Comparison of ENCODE assay signal across 10 mouse cellular contexts in the genomic region with DNA sequence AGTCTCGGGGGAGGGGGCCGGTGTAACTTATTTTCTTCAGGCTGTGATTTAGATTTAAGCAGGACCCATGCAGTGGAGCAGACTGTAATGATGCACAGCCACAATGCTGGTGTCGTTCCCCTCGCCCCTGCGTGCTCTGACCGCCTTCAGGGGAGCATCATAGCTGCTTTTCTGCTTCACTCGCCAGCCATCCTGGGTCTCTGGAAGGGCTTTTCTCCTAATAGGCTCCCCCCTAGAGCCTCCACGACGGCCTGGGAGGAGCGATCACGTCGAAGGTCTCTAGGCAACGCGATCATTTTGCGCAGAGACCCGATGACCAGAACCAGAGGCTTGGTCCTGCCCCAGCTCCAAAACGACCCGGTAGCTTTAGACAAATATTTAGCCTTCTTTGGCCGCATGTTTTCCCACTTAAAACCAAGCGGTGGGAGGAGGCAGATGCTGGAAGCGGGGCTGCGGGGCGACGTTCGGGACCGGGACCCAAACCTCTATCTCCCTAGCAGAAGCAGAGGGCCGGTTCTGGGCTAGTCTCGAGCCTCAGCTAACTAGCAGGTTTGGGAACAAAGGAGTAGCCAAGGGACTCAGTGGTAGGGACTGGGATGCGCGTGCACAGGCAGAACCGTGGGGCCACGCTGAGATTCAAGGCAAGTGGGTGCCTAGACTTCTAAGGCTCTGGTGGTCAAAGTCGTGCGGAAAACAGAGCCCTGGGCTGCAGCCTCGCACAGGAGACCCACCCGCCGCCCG. TPM values are rescaled to one million over a fixed set of nuclear protein-coding genes. Genes with fewer than 3 reads are reported as not detected.
DNase-seq lines count a peak whose midpoint lies in the region; ATAC-seq and TF ChIP-seq lines count a peak whose summit lies in the region.
"Had no signal": no experiment of that assay in that cellular context is flagged by ENCODE, and none has a peak within 500 bp of the region (broad histone marks: within the 10 kb centered on the region; RNA-seq: fewer than 3 reads in every experiment).

No protein-coding gene starts in this region.

- 11% methylated on average over 38 of the region's 38 CpGs for WGBS in kidney, embryonic 15.5 days
- 8% methylated on average over 38 of the region's 38 CpGs for WGBS in embryonic facial prominence, embryonic 11.5 days
- 6% methylated on average over 38 of the region's 38 CpGs for WGBS in hindbrain, embryonic 16.5 days
- 7% methylated on average over 38 of the region's 38 CpGs for WGBS in neural tube, embryonic 11.5 days
- 15% methylated on average over 38 of the region's 38 CpGs for WGBS in kidney, adult 2 months

- H3K36me3 ChIP-seq in kidney, embryonic 15.5 days: no peaks in the 10 kb centered on the region
- no peaks in the 10 kb centered on the region for H3K36me3 ChIP-seq in embryonic facial prominence, embryonic 11.5 days (replicated peaks; ENCODE audit: control insufficient read depth, insufficient read depth, low read depth, low read length)
- H3K36me3 ChIP-seq in hindbrain, embryonic 16.5 days (ENCODE audit: control insufficient read depth, insufficient read depth, low read length): no peaks in the 10 kb centered on the region
- H3K36me3 ChIP-seq in neural tube, embryonic 11.5 days (ENCODE audit: control insufficient read depth, insufficient read depth, low read length): no peaks in the 10 kb centered on the region
- H3K36me3 ChIP-seq in kidney, adult 2 months (ENCODE audit: control insufficient read depth, insufficient read depth, low read length): no peaks in the 10 kb centered on the region
- H3K36me3 ChIP-seq: G1E had no signal

- H3K9me3 ChIP-seq in kidney, embryonic 15.5 days (replicated peaks): no peaks in the 10 kb centered on the region
- no peaks in the 10 kb centered on the region for H3K9me3 ChIP-seq in embryonic facial prominence, embryonic 11.5 days (replicated peaks; ENCODE audit: control insufficient read depth, low read length)
- H3K9me3 ChIP-seq in hindbrain, embryonic 16.5 days (ENCODE audit: control insufficient read depth, low read length): no peaks in the 10 kb centered on the region
- H3K9me3 ChIP-seq in neural tube, embryonic 11.5 days (ENCODE audit: control insufficient read depth, low read length): no peaks in the 10 kb centered on the region
- H3K9me3 ChIP-seq: G1E; megakaryocyte, embryonic 14.5 days had no signal

- no peak overlapping the region for H3K27ac ChIP-seq in kidney, embryonic 15.5 days
- no peak overlapping the region for H3K27ac ChIP-seq in embryonic facial prominence, embryonic 11.5 days (replicated peaks; ENCODE audit: low read depth, low read length)
- H3K27ac ChIP-seq in hindbrain, embryonic 16.5 days (ENCODE audit: low read depth, low read length): peak overlapping the region; percentile 65
- peak overlapping the region; percentile 34 for H3K27ac ChIP-seq in neural tube, embryonic 11.5 days (ENCODE audit: low read depth, low read length)
- H3K27ac ChIP-seq in kidney, adult 2 months (ENCODE audit: insufficient read depth, low read depth, low read length): no peak overlapping the region

- peak overlapping the region; percentile 32 for H3K4me3 ChIP-seq in kidney, embryonic 15.5 days (replicated peaks)
- H3K4me3 ChIP-seq in embryonic facial prominence, embryonic 11.5 days (ENCODE audit: low read depth, low read length): peak overlapping the region; percentile 31
- H3K4me3 ChIP-seq in hindbrain, embryonic 16.5 days (ENCODE audit: low read length): peak overlapping the region; percentile 58
- peak overlapping the region; percentile 51 for H3K4me3 ChIP-seq in neural tube, embryonic 11.5 days (ENCODE audit: low read depth, low read length)
- no peak overlapping the region for H3K4me3 ChIP-seq in kidney, adult 2 months (ENCODE audit: insufficient read depth, low read depth, low read length)

- DNase-seq in kidney, postnatal 10 days: no peak
- DNase-seq in embryonic facial prominence, embryonic 11.5 days (ENCODE audit: low spot score): no peak
- peak; percentile 44 for DNase-seq in neural tube, embryonic 11.5 days (ENCODE audit: low spot score)
- DNase-seq in layer of hippocampus, postnatal 10 days (ENCODE audit: low spot score in 2 of 2): no peak
- no peak for DNase-seq in kidney, adult 2 months

- TF ChIP-seq POLR2A in kidney, adult 2 months (IDR thresholded peaks at IDR 0.05; ENCODE audit: low read depth, low read length): no peak

- no peak; the same call in 1 of the 2 replicates for ATAC-seq in kidney, embryonic 15.5 days (replicated peaks; ENCODE audit: low FRiP score)
- 0 out of 2 replicates have a peak, but pooled peaks have one; percentile 11 for ATAC-seq in embryonic facial prominence, embryonic 11.5 days (replicated peaks; ENCODE audit: insufficient number of reproducible peaks, low FRiP score, low TSS enrichment, low read depth)
- ATAC-seq in hindbrain, embryonic 16.5 days: peak; percentile 55
- ATAC-seq in neural tube, embryonic 11.5 days (ENCODE audit: insufficient read depth, low FRiP score, low TSS enrichment): peak; percentile 70
- ATAC-seq in frontal cortex, adult (ENCODE audit: low TSS enrichment): no peak

- no peak for TF ChIP-seq CTCF in kidney, adult 2 months (conservative IDR thresholded peaks at IDR 0.05; ENCODE audit: insufficient read depth, insufficient read length, low read depth, low read length)

- H3K4me2 ChIP-seq in kidney, embryonic 15.5 days: peak overlapping the region; percentile 61
- peak overlapping the region; percentile 70 for H3K4me2 ChIP-seq in embryonic facial prominence, embryonic 11.5 days (ENCODE audit: low read depth, low read length)
- H3K4me2 ChIP-seq in hindbrain, embryonic 16.5 days (ENCODE audit: low read length): peak overlapping the region; percentile 76
- peak overlapping the region; percentile 68 for H3K4me2 ChIP-seq in neural tube, embryonic 11.5 days (ENCODE audit: low read depth)

- H3K4me1 ChIP-seq in kidney, embryonic 15.5 days: peaks cover 12% of the 10 kb centered on the region
- H3K4me1 ChIP-seq in embryonic facial prominence, embryonic 11.5 days (ENCODE audit: control insufficient read depth, insufficient read depth, low read length): no peaks in the 10 kb centered on the region; the same call in 1 of the 2 replicates
- H3K4me1 ChIP-seq in hindbrain, embryonic 16.5 days (ENCODE audit: control insufficient read depth, insufficient read depth, low read depth, low read length): peaks cover 6% of the 10 kb centered on the region; the same call in 1 of the 2 replicates
- H3K4me1 ChIP-seq in neural tube, embryonic 11.5 days (ENCODE audit: control insufficient read depth, insufficient read depth, low read length): 0 out of 2 replicates have a peak, but pooled peaks cover 3% of the 10 kb centered on the region
- H3K4me1 ChIP-seq in kidney, adult 2 months (ENCODE audit: control insufficient read depth, insufficient read depth, low read length): no peaks in the 10 kb centered on the region

- peaks cover 52% of the 10 kb centered on the region for H3K27me3 ChIP-seq in kidney, embryonic 15.5 days
- peaks cover 25% of the 10 kb centered on the region for H3K27me3 ChIP-seq in embryonic facial prominence, embryonic 11.5 days (ENCODE audit: control insufficient read depth, insufficient read depth, low read length)
- peaks cover 4% of the 10 kb centered on the region; the same call in 1 of the 2 replicates for H3K27me3 ChIP-seq in hindbrain, embryonic 16.5 days (replicated peaks; ENCODE audit: control insufficient read depth, insufficient read depth, low read length)
- peaks cover 25% of the 10 kb centered on the region for H3K27me3 ChIP-seq in neural tube, embryonic 11.5 days (ENCODE audit: control insufficient read depth, insufficient read depth, low read length)
- H3K27me3 ChIP-seq in kidney, adult 2 months (replicated peaks; ENCODE audit: control insufficient read depth, insufficient read depth, low read length): no peaks in the 10 kb centered on the region

- no peak overlapping the region for H3K9ac ChIP-seq in kidney, embryonic 15.5 days
- H3K9ac ChIP-seq in embryonic facial prominence, embryonic 11.5 days (replicated peaks; ENCODE audit: low read length): peak overlapping the region; percentile 15
- H3K9ac ChIP-seq in hindbrain, embryonic 16.5 days (ENCODE audit: low read depth, low read length): peak overlapping the region; percentile 74
- H3K9ac ChIP-seq in neural tube, embryonic 11.5 days (ENCODE audit: low read length): peak overlapping the region; percentile 78

RNA-seq across cellular contexts. Expression of a gene that starts 0.7 kb away (rescaled TPM):
- 1.0 and 1.6 TPM in 2 replicates for polyA plus RNA-seq in kidney, embryonic 15.5 days (2015; fragmentation: Nextera tagmentation; extraction: Ambion mirVana)
- polyA plus RNA-seq in embryonic facial prominence, embryonic 11.5 days (2014; fragmentation: Nextera tagmentation; extraction: Ambion mirVana): 4.4 and 6.5 TPM in 2 replicates
- 18.8 and 20.2 TPM in 2 replicates for polyA plus RNA-seq in hindbrain, embryonic 16.5 days (2015; fragmentation: Nextera tagmentation; extraction: Ambion mirVana)
- 35.0 and 37.5 TPM in 2 replicates for polyA plus RNA-seq in neural tube, embryonic 11.5 days (2014; fragmentation: Nextera tagmentation; extraction: Ambion mirVana)
- 1 to 10 TPM; 1.2 to 1.7 TPM for total RNA-seq in layer of hippocampus, postnatal 10 days (2021)
- 0.42 and 2.1 TPM in 2 replicates for polyA plus RNA-seq in kidney, adult 2 months (2012; rRNA removed)
- polyA plus RNA-seq: G1E had no signal

RNA-seq across cellular contexts. Expression of a gene that starts 22.9 kb away (rescaled TPM):
- polyA plus RNA-seq in kidney, embryonic 15.5 days (2015; fragmentation: Nextera tagmentation; extraction: Ambion mirVana): 2.2 and 2.8 TPM in 2 replicates
- polyA plus RNA-seq in embryonic facial prominence, embryonic 11.5 days (2014; fragmentation: Nextera tagmentation; extraction: Ambion mirVana): 0.79 and 1.7 TPM in 2 replicates
- 1.5 and 1.6 TPM in 2 replicates for polyA plus RNA-seq in hindbrain, embryonic 16.5 days (2015; fragmentation: Nextera tagmentation; extraction: Ambion mirVana)
- 5.4 and 6.2 TPM in 2 replicates for polyA plus RNA-seq in neural tube, embryonic 11.5 days (2014; fragmentation: Nextera tagmentation; extraction: Ambion mirVana)
- total RNA-seq in layer of hippocampus, postnatal 10 days (2021): under 1 TPM in 1 of 2 experiments, not detected in 1; 0.11 TPM
- polyA plus RNA-seq in kidney, adult 2 months (2012; rRNA removed): 0.43 and 1.4 TPM in 2 replicates
- polyA plus RNA-seq: G1E had no signal

RNA-seq across cellular contexts. Expression of a gene that starts 45.0 kb away (rescaled TPM):
- polyA plus RNA-seq in kidney, embryonic 15.5 days (2015; fragmentation: Nextera tagmentation; extraction: Ambion mirVana): 1.0 and 1.1 TPM in 2 replicates
- polyA plus RNA-seq in embryonic facial prominence, embryonic 11.5 days (2014; fragmentation: Nextera tagmentation; extraction: Ambion mirVana): 1.2 and 2.7 TPM in 2 replicates
- polyA plus RNA-seq in hindbrain, embryonic 16.5 days (2015; fragmentation: Nextera tagmentation; extraction: Ambion mirVana): 0.86 and 3.7 TPM in 2 replicates
- polyA plus RNA-seq in neural tube, embryonic 11.5 days (2014; fragmentation: Nextera tagmentation; extraction: Ambion mirVana): 4.8 and 5.2 TPM in 2 replicates
- total RNA-seq in layer of hippocampus, postnatal 10 days (2021): 10 to 100 TPM; 16.1 to 18.4 TPM
- polyA plus RNA-seq in kidney, adult 2 months (2012; rRNA removed): not detected in 2 replicates

Comparison
In these comparisons a context has a peak if more than half of its experiments do, and no peak if none do; other contexts are left out.
1. ATAC-seq: peak in embryonic facial prominence, embryonic 11.5 days (single experiment), hindbrain, embryonic 16.5 days (single experiment) and neural tube, embryonic 11.5 days (single experiment); none in kidney, embryonic 15.5 days (single experiment) and frontal cortex, adult (single experiment).
2. H3K27ac ChIP-seq: peak in hindbrain, embryonic 16.5 days (single experiment) and neural tube, embryonic 11.5 days (single experiment); none in kidney, embryonic 15.5 days (single experiment), embryonic facial prominence, embryonic 11.5 days (single experiment) and kidney, adult 2 months (single experiment).
3. Peak in every context shown above with its lines, with median percentiles within 50 percentile points of each other: H3K4me2 ChIP-seq.